Mouse (Mus musculus): Measurements from ENCODE around the gene Gprc5a.

- no peak for TF ChIP-seq CTCF (IDR thresholded peaks at IDR 0.05; ENCODE audit: insufficient read depth, low read length)
- TF ChIP-seq POLR2A (IDR thresholded peaks at IDR 0.05; ENCODE audit: borderline replicate concordance, extremely low read depth, low read depth, low read length) = no peak
These were observed 10.8 kb downstream of the Gprc5a start for GRCm38 (mm10) chr6:135076202-135076601.
